Mouse (Mus musculus): ENCODE data around the gene Tbrg1. TPM values are rescaled to one million over a fixed set of nuclear protein-coding genes. Genes with fewer than 3 reads are reported as not detected.

The Tbrg1 gene
- total RNA-seq (2022) = 10 to 100 TPM; 27.5 to 33.7 (median 28.8) TPM

GRCm38 (mm10) chr9:37656931-37657481 lies at the start of gene Tbrg1:
Gene Tbrg1 (minus strand): TSS chr9:37657312.
- peak; percentile 62 to 67 for DNase-seq (ENCODE audit: low spot score in 2 of 2)

GRCm38 (mm10) chr9:37689970-37690686 lies 33.0 kb upstream of the Tbrg1 start:
- no peak for DNase-seq (ENCODE audit: low spot score in 2 of 2)

- DNase-seq (ENCODE audit: low spot score in 2 of 2) = no peak
These were observed 30.8 kb upstream of the Tbrg1 start for GRCm38 (mm10) chr9:37687941-37688303.

- DNase-seq (ENCODE audit: low spot score in 2 of 2) = no peak
These were observed 30.3 kb upstream of the Tbrg1 start for GRCm38 (mm10) chr9:37687288-37687940.

- DNase-seq (ENCODE audit: low spot score in 2 of 2) = no peak
These were observed 24.0 kb upstream of the Tbrg1 start for GRCm38 (mm10) chr9:37681123-37681522.

GRCm38 (mm10) chr9:37675287-37675686 lies 18.2 kb upstream of the Tbrg1 start:
- DNase-seq (ENCODE audit: low spot score in 2 of 2) = no peak

- no peak for DNase-seq (ENCODE audit: low spot score in 2 of 2)
These were observed 13.1 kb upstream of the Tbrg1 start for GRCm38 (mm10) chr9:37670261-37670660.

- no peak for DNase-seq (ENCODE audit: low spot score in 2 of 2)
These were observed 12.6 kb upstream of the Tbrg1 start for GRCm38 (mm10) chr9:37669678-37670077.

GRCm38 (mm10) chr9:37669115-37669514 lies 12.0 kb upstream of the Tbrg1 start, which contains the start of gene Panx3:
Gene Panx3 (minus strand): TSS chr9:37669235.
- no peak for DNase-seq (ENCODE audit: low spot score in 2 of 2)

GRCm38 (mm10) chr9:37666045-37666444 lies 8.9 kb upstream of the Tbrg1 start:
- DNase-seq (ENCODE audit: low spot score in 2 of 2) = no peak

- no peak for DNase-seq (ENCODE audit: low spot score in 2 of 2)
These were observed 7.5 kb upstream of the Tbrg1 start for GRCm38 (mm10) chr9:37664604-37665003.

GRCm38 (mm10) chr9:37663210-37663609 lies 6.1 kb upstream of the Tbrg1 start:
- no peak for DNase-seq (ENCODE audit: low spot score in 2 of 2)

- no peak for DNase-seq (ENCODE audit: low spot score in 2 of 2)
These were observed 2.3 kb upstream of the Tbrg1 start for GRCm38 (mm10) chr9:37659413-37659812.

- no peak for DNase-seq (ENCODE audit: low spot score in 2 of 2)
These were observed 652 bp downstream of the Tbrg1 start for GRCm38 (mm10) chr9:37656439-37656881.

- DNase-seq (ENCODE audit: low spot score in 2 of 2) = no peak
These were observed 1.2 kb downstream of the Tbrg1 start for GRCm38 (mm10) chr9:37655961-37656360.

GRCm38 (mm10) chr9:37653836-37654235 lies 3.3 kb downstream of the Tbrg1 start:
- no peak for DNase-seq (ENCODE audit: low spot score in 2 of 2)

GRCm38 (mm10) chr9:37650639-37651038 lies 6.5 kb downstream of the Tbrg1 start:
- no peak for DNase-seq (ENCODE audit: low spot score in 2 of 2)

- no peak for DNase-seq (ENCODE audit: low spot score in 2 of 2)
These were observed 10.9 kb downstream of the Tbrg1 start for GRCm38 (mm10) chr9:37646246-37646645.

- DNase-seq (ENCODE audit: low spot score in 2 of 2) = no peak
These were observed 18.4 kb downstream of the Tbrg1 start for GRCm38 (mm10) chr9:37638721-37639120.

- no peak for DNase-seq (ENCODE audit: low spot score in 2 of 2)
These were observed 20.1 kb downstream of the Tbrg1 start for GRCm38 (mm10) chr9:37636800-37637542.

GRCm38 (mm10) chr9:37636335-37636734 lies 20.8 kb downstream of the Tbrg1 start:
- DNase-seq (ENCODE audit: low spot score in 2 of 2) = no peak

GRCm38 (mm10) chr9:37634269-37634668 lies 22.8 kb downstream of the Tbrg1 start:
- DNase-seq (ENCODE audit: low spot score in 2 of 2) = no peak
